Mouse (Mus musculus): Measurements from ENCODE around the gene Ankzf1.
A peak's percentile ranks its signal among the peaks of the same experiment; 100 is the strongest.

Ankzf1 gene

GRCm38 (mm10) chr1:75187914-75188483, 4.0 kb upstream of the Ankzf1 start:
- DNase-seq (ENCODE audit: low read depth, low spot score) = no peak

GRCm38 (mm10) chr1:75190577-75190976, 1.4 kb upstream of the Ankzf1 start:
- no peak for DNase-seq (ENCODE audit: low read depth, low spot score)

GRCm38 (mm10) chr1:75191258-75191621, 711 bp upstream of the Ankzf1 start:
- DNase-seq (ENCODE audit: low read depth, low spot score) = no peak

GRCm38 (mm10) chr1:75192452-75192851, 501 bp downstream of the Ankzf1 start:
- DNase-seq (ENCODE audit: low read depth, low spot score) = peak; percentile 65

DNA sequence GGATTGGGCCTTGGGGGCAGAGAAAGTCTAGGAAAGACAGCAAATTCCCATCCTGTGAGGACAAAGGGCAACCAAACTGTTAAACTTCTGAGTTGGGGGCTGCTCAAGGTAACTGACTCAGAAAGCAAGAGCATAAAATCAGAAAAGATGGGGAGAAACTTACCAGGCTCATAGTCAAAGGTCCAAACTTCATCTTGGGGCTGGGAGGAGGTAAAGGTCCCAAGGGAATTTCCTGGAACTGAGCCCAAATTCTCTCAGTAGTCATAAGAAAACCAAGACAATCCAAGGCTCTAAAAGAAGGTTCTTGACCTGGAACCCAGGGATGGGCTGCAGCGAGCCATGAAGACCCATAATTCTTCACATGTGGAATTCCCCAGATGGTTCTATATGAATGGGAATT, 9.3 kb downstream of the Ankzf1 start:
- no peak for DNase-seq (ENCODE audit: low read depth, low spot score)

DNA sequence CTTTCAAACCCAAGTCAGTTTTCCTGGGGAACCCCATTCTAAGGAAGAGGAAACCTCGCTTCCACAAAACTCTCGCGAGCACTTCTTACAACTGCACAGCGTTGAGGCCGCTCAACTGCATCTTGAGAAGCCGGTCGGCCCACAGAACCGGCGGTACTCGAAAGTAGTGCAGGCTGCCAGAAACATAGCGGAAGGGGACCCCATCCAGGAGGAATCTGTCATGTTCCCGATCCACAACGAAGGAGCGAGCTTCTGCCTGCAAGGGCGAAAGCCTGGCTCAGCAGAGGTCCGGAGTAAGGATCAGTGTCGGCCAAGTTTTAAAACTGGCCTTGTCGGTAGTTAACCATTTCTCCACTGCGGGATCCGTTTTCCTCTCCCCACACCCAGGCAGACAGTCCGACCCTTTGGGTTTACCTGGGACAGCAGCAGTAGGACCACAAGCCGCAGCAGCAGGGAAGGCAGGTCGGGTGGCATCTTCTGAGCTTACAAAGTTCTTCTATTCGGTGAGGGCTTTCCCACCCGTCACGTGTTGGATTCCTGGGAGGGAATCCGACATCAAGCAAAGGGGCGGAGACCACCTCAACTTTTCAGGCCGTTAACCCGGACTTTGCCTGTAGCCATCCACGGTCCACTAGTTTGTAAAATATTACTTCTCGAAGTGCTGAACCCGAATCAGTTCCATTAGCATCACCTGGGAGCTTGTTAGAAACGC, 17.2 kb downstream of the Ankzf1 start:
- DNase-seq (ENCODE audit: low read depth, low spot score) = peak; percentile 19

- DNase-seq (ENCODE audit: low read depth, low spot score) = peak; percentile 94
These were observed 18.5 kb downstream of the Ankzf1 start, which contains the start of the genes Glb1l and Stk16 for GRCm38 (mm10) chr1:75210136-75211087. Gene Glb1l, minus strand, starts transcription at chr1:75210813. Gene Stk16, plus strand, starts transcription at chr1:75210838.

GRCm38 (mm10) chr1:75211141-75211708, 19.3 kb downstream of the Ankzf1 start:
- DNase-seq (ENCODE audit: low read depth, low spot score) = no peak

GRCm38 (mm10) chr1:75212542-75212941, 20.6 kb downstream of the Ankzf1 start:
- DNase-seq (ENCODE audit: low read depth, low spot score) = no peak

- DNase-seq (ENCODE audit: low read depth, low spot score) = peak; percentile 76
These were observed 21.1 kb downstream of the Ankzf1 start for GRCm38 (mm10) chr1:75213096-75213495.

GRCm38 (mm10) chr1:75214442-75214841, 22.5 kb downstream of the Ankzf1 start:
- no peak for DNase-seq (ENCODE audit: low read depth, low spot score)

- no peak for DNase-seq (ENCODE audit: low read depth, low spot score)
These were observed 22.9 kb downstream of the Ankzf1 start for GRCm38 (mm10) chr1:75214886-75215285.

DNA sequence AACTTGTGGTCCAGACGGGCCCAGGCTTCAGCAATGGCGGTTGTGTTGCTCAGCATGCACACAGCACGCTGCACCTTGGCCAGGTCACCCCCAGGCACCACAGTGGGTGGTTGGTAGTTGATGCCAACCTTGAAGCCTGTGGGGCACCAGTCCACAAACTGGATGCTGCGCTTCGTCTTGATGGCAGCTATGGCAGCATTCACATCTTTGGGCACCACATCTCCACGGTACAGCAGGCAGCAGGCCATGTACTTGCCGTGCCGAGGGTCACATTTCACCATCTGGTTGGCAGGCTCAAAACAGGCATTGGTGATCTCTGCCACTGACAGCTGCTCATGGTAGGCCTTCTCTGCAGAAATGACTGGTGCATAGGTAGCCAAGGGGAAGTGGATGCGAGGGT, 23.8 kb downstream of the Ankzf1 start:
- no peak for DNase-seq (ENCODE audit: low read depth, low spot score)

DNA sequence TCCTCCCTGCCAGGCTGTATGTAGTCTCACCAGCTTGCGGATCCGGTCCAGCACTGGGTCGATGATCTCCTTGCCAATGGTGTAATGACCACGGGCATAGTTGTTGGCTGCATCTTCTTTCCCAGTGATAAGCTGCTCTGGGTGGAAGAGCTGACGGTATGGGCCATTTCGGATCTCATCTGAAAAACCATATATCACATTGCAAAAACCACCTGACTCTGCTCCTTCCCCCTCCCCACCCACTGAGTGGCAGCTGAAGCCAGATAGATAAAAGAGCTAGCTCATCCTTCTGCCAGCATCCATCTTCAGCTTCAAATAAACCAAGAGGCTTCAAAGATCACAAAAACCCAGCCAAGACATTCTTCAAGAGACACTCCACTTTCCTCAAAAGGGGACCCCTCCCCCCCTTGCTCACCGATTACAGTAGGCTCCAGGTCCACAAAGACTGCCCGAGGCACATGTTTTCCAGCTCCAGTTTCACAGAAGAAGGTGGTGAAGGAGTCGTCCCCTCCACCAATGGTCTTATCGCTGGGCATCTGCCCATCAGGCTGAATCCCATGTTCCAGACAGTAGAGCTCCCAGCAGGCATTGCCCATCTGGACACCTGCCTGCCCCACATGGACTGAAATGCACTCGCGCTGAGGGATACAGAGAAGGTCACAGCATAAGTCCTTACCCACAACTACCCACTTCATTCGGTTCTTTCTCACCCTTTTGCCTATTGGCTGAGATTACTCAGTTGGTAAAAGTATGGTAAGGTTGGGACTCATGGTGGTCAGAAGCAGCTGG, 25.0 kb downstream of the Ankzf1 start:
- peak; percentile 41 for DNase-seq (ENCODE audit: low read depth, low spot score)

DNA sequence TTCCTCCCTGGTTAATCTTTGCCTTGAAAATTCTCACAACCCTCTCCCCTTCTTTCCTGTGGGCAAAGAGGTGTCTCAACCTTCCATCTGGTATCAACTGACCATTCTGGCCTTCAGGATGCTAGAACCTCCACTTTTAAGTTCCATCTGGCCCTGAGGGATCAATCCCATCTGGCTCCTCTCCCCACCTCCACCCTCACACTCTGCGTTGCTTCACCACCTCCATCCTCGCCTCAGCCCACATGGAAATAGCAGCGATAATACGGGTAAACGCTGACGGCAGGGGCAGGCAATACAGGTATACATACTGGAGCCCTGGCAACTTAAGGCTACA, 25.9 kb downstream of the Ankzf1 start:
- DNase-seq (ENCODE audit: low read depth, low spot score) = no peak

DNA sequence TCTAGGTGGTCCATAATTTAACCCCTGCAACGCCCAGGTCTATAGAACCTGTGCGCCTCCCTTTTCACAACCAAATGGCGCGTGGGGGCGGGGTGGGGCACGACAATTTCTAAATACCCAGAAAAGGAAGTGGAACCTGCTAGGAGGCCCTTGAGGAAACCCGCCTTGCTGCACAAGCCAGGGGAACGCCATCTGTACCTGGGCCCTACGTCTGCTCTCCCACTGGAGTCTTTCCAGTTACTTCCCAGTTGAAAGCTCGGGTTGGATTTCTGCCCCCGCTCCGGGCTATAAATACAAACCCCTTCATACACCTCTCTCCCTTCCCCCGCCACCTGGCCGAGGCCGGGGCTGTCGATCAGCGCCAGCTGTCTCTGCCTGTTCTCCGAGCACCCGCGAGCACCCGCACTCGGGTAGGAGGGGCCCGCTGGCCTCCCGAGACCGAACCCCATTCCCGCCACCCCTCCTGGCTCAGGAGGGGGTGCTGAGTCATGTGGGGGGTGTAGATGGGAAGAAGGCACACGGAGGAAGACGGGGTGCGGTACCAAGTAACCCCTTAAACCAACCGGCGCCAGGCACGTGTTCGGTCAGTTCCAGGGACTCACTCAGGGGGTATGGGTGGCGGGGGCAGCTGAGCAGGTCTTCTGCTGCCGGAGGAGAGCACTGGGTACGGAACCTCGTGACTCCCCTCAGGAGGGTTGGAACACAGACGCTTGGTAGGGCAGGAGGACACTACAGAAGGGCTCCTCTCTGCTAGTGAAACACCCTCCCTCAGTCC, 26.5 kb downstream of the Ankzf1 start:
- DNase-seq (ENCODE audit: low read depth, low spot score) = peak; percentile 73

- peak; percentile 97 for DNase-seq (ENCODE audit: low read depth, low spot score)
These were observed 27.1 kb downstream of the Ankzf1 start for GRCm38 (mm10) chr1:75219078-75219477.

DNA sequence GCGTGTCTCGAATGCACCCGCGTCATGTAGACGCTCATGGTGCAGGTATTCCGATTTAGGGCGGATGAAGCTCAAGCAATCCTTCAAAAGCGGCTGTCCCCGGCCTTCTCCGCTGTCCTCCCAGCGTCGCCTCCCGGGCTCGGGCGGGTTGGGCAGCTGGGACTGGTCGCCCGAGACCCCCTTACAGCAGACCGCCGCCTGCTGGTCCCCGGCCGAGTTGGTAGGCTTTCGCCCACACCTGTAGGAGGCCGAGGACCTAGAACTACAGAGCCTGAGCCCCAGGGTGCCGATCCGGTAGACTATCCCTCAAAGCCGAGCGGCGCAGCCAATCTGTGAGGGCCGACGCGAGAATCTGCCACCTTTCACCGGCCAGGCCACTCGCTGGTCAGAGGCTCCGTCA, 27.6 kb downstream of the Ankzf1 start, which contains the start of gene Tuba4a:
Gene Tuba4a (minus strand): TSS at position 335 of the 400 bp plus-strand sequence.
- DNase-seq (ENCODE audit: low read depth, low spot score) = no peak

- no peak for DNase-seq (ENCODE audit: low read depth, low spot score)
These were observed 29.6 kb downstream of the Ankzf1 start for GRCm38 (mm10) chr1:75221538-75221937.

DNA sequence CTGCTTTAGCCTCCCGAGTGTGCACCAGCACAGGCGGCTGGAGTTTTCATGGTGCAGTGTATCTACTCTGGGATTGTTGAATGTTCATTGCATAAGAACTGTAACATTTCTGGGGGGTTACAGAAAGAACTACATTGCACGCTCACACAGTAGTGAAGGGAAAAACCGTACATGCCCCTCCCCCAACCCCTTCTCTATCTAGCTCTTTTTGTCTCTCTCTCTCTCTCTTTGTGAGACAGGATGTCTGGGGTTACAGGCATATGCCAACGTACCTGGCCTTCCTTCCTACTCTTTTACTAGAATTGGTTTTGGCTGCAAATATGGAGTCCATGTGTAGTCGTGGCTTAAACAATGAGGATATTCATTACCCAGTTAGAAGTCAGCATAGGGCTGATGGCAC, 31.0 kb downstream of the Ankzf1 start:
- peak; percentile 55 for DNase-seq (ENCODE audit: low read depth, low spot score)

All from CD4-positive helper T cell, adult 2 months (primary cell).